Mouse (Mus musculus): Measurements from ENCODE around the gene Lmx1a. TPM values are rescaled to one million over a fixed set of nuclear protein-coding genes. Genes with fewer than 3 reads are reported as not detected.
A peak's percentile ranks its signal among the peaks of the same experiment; 100 is the strongest.

Lmx1a gene
- polyA plus RNA-seq, 1 experiment from 2014 or later, result 11.5 TPM

DNA sequence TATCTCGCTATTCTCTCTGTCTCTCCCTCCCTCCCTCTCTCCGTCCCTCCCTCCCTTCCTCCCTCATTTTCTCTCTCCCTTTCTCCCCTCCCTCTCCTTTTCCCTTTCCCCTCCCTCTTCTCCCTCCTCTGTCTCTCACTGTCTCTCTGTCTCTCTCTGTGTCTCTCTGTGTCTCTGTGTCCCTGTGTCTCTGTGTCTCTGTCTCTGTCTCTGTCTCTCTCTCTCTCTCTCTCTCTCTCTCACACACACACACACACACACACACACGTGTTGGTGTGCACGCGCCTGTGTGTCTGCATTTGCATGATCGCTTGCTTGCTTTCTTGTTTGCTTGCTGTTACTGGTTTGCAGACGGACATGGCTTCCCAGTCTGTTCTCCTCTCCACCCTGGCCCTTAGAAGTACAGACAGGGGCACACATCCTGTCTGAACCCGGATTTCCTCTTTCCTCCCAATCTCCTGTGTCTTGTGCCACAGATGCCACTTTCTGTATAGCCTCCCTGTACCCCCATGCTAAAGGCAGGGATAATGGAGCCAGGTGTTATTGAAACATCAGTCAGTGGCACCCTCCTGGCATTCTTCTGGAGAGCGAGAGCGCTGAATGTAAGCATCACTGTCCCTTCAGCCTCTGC lies 114.4 kb downstream of the Lmx1a start:
- Histone ChIP-seq H3K4me1 (replicated peaks) (peaks cover 48% of the 10 kb centered on the region), H3K27me3 (ENCODE audit: insufficient read depth, poor library complexity, severe bottlenecking) (peaks cover 49% of the 10 kb centered on the region), H3K36me3 (no peaks in the 10 kb centered on the region), H3K4me3 (peak overlapping the region; percentile 62), H3K27ac (peak overlapping the region; percentile 87), H3K9me3 (no peaks in the 10 kb centered on the region)
- no peak for DNase-seq (ENCODE audit: low spot score)
- 10% methylated on average over 10 of the region's 10 CpGs for WGBS

DNA sequence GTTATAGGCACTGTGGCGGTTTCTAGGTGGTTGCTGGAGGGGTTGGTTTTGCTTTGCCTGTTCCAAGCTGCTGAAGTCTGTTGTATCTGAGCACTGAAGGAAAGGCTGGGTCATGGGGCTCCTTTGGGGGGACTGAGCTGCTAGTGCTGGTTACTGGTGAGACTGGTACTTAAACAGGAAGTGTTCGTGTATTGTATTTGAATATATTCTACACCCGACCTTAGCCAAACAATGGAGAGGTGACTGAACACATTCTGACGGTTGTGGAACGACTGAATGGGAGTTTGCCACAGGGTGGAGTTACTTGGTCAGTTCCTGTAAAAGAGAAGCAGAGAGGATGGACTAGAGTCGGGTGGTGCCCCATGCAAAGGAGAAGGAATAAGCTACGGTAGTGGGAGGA lies 115.8 kb downstream of the Lmx1a start:
- no peak for DNase-seq (ENCODE audit: low spot score)
- Histone ChIP-seq H3K4me1 (replicated peaks) (peaks cover 48% of the 10 kb centered on the region), H3K27ac (no peak overlapping the region), H3K4me3 (no peak overlapping the region), H3K9me3 (no peaks in the 10 kb centered on the region), H3K27me3 (ENCODE audit: insufficient read depth, poor library complexity, severe bottlenecking) (peaks cover 48% of the 10 kb centered on the region), H3K36me3 (no peaks in the 10 kb centered on the region)
- 61% methylated on average over 7 of the region's 7 CpGs for WGBS

DNA sequence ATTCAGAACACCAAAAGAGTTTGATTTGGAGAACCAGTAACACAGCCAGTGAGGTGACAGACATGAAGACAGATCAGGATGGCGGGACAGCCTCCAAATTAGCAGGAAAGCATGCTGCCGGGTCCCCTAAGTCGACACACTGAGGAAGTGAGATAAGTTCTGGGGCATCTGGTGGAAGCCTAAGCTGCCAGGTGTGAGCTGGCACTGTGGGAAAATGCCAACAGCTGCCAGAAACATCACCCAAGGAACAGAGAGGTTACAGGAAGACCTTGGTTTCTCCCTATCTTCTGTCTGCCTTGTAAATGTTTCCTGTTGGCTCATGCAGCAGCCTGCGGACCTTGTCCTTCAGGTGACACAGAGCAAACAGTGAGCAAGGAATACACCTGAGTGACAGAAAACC lies 122.1 kb downstream of the Lmx1a start:
- Histone ChIP-seq H3K9me3 (no peaks in the 10 kb centered on the region), H3K4me3 (no peak overlapping the region), H3K27me3 (ENCODE audit: insufficient read depth, poor library complexity, severe bottlenecking) (no peaks in the 10 kb centered on the region), H3K4me1 (replicated peaks) (peaks cover 13% of the 10 kb centered on the region), H3K36me3 (no peaks in the 10 kb centered on the region), H3K27ac (no peak overlapping the region)
- no peak for DNase-seq (ENCODE audit: low spot score)
- WGBS, result 86% methylated on average over 4 of the region's 4 CpGs

DNA sequence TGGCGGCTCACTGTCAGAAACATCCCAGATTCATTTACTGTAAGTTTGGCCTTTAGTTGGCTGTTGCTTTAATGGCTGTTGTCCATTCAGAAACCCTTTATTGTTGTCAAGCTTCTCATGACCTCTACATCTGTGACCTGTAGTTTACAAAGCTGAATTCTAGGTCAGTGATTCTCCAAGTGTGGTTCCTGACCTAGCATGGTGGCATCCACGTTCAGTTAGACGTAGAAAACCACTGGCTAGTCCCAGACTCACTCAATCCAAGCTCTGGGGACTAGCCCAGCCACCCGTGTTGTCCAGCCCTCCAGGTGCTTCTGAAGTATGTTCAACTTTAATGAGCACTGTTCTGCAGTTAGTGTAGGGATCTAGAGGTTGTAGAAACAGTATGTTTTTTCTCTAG lies 126.1 kb downstream of the Lmx1a start:
- H3K9me3 ChIP-seq, result no peaks in the 10 kb centered on the region
- H3K27ac ChIP-seq, result no peak overlapping the region
- no peaks in the 10 kb centered on the region for H3K27me3 ChIP-seq (ENCODE audit: insufficient read depth, poor library complexity, severe bottlenecking)
- 79% methylated on average over 4 of the region's 4 CpGs for WGBS
- peaks cover 16% of the 10 kb centered on the region for H3K4me1 ChIP-seq (replicated peaks)
- no peaks in the 10 kb centered on the region for H3K36me3 ChIP-seq
- H3K4me3 ChIP-seq, result no peak overlapping the region
- no peak for DNase-seq (ENCODE audit: low spot score)

DNA sequence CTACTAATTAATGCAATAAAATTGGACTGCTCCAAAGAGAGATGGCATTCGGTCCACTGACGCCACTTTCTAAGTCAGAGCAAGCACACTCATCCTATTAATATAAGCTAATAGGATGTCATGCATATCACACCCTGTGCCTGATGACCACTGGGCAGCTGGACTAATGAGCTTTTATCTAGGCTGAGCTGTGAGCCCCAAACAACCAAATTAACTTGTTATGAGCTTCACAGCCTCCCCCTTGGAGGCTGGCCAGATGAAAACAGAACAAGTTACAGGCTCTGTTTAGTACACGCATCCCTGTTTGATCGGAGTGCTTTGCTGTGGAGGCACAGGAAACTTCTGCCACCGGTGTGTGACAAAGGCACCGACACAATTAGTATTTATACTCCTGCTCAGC lies 128.0 kb downstream of the Lmx1a start:
- 71% methylated on average over 6 of the region's 6 CpGs for WGBS
- no peaks in the 10 kb centered on the region for H3K9me3 ChIP-seq
- H3K4me1 ChIP-seq (replicated peaks), result peaks cover 19% of the 10 kb centered on the region
- H3K36me3 ChIP-seq, result no peaks in the 10 kb centered on the region
- no peak overlapping the region for H3K4me3 ChIP-seq
- no peak for DNase-seq (ENCODE audit: low spot score)
- H3K27ac ChIP-seq, result no peak overlapping the region
- H3K27me3 ChIP-seq (ENCODE audit: insufficient read depth, poor library complexity, severe bottlenecking), result no peaks in the 10 kb centered on the region

DNA sequence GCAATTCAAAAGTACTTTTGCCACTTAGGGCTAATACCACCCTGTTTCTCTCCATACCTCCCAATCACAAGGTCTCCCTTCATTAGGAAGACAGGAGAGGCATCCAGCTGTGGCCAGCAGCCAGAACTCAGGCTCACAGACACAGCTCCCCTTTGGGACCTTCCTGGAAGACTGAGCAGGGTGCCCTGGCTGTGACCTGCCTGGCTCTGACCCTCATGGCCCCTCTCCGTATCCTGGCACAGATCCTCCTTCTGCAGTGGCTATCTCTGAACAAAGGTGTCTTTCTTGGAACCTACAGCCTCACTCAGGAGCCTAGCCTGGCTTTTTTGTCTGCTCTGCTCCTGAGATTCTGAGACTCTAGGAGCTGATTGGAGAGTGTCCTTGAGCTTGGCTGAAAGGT lies 128.6 kb downstream of the Lmx1a start:
- Histone ChIP-seq H3K27me3 (ENCODE audit: insufficient read depth, poor library complexity, severe bottlenecking) (no peaks in the 10 kb centered on the region), H3K36me3 (no peaks in the 10 kb centered on the region), H3K4me3 (no peak overlapping the region), H3K9me3 (no peaks in the 10 kb centered on the region), H3K27ac (0 out of 2 replicates have a peak overlapping the region, but pooled peaks have one; percentile 41), H3K4me1 (replicated peaks) (peaks cover 20% of the 10 kb centered on the region)
- DNase-seq (ENCODE audit: low spot score), result no peak
- WGBS, result 12% methylated on average over 1 of the region's 1 CpGs

DNA sequence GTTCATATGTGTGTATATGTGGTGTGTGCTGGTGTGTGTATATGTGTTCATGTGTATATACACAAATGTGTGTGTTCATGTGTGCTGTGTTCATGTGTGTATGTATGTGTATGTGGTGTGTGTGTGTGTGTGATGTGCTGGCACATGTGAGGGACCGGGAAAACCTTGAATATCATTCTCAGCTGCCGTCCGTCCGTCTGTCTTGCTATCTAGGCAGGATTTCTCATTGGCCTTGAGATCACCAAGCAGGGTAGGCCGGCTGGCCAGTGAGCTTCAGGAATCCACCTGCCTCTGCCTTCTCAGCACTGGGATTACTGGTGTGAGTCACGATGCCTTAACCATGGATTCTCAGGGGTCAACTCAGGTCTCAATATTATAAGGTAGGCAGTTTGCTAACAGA lies 131.0 kb downstream of the Lmx1a start:
- no peaks in the 10 kb centered on the region for H3K9me3 ChIP-seq
- H3K4me1 ChIP-seq (replicated peaks), result peaks cover 23% of the 10 kb centered on the region
- no peak for DNase-seq (ENCODE audit: low spot score)
- no peak overlapping the region for H3K27ac ChIP-seq
- no peaks in the 10 kb centered on the region for H3K36me3 ChIP-seq
- no peak overlapping the region for H3K4me3 ChIP-seq
- H3K27me3 ChIP-seq (ENCODE audit: insufficient read depth, poor library complexity, severe bottlenecking), result no peaks in the 10 kb centered on the region
- 92% methylated on average over 6 of the region's 6 CpGs for WGBS

DNA sequence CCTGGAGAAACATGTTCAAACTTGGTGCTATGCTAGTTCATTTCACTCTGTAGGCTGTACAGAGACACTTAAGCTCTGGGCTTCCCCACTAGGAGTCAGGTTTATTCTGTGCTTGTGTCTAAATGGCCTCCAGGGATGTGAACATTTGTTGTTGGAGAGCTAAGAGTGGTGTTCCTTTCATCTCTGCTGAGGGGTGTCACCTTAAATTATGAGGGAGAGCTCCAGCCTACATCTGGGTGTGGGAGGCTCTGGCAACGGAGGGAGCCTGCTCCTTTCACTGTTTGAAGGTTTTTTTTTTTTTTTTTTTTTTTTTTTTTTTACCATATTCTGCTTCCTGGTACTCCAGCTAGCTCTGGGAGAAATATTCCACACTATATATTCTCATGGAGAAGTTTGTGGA lies 132.1 kb downstream of the Lmx1a start:
- no peak for DNase-seq (ENCODE audit: low spot score)
- WGBS, result 67% methylated on average over 1 of the region's 1 CpGs
- Histone ChIP-seq H3K27me3 (ENCODE audit: insufficient read depth, poor library complexity, severe bottlenecking) (no peaks in the 10 kb centered on the region), H3K4me1 (replicated peaks) (peaks cover 23% of the 10 kb centered on the region), H3K36me3 (no peaks in the 10 kb centered on the region), H3K4me3 (no peak overlapping the region), H3K9me3 (no peaks in the 10 kb centered on the region), H3K27ac (no peak overlapping the region)

DNA sequence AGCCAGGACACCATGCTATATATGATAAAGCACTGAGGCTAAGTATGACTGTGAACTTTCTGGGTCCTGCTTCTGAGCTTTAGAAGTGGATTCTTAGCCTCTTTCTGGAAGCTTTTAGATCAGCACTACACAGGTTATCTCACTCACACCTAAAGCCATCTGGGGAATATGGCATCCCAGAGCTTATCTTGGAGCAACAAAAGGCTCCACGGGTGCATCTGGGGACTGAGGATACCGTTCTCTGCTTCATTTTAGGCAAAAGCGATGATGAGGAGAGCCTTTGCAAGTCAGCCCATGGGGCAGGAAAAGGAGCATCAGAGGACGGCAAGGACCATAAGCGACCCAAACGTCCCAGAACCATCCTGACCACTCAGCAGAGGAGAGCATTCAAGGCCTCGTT lies 141.3 kb downstream of the Lmx1a start:
- Histone ChIP-seq H3K27ac (no peak overlapping the region), H3K36me3 (no peaks in the 10 kb centered on the region), H3K4me3 (no peak overlapping the region), H3K9me3 (no peaks in the 10 kb centered on the region), H3K27me3 (ENCODE audit: insufficient read depth, poor library complexity, severe bottlenecking) (no peaks in the 10 kb centered on the region), H3K4me1 (replicated peaks) (no peaks in the 10 kb centered on the region)
- no peak for DNase-seq (ENCODE audit: low spot score)
- 87% methylated on average over 7 of the region's 7 CpGs for WGBS

DNA sequence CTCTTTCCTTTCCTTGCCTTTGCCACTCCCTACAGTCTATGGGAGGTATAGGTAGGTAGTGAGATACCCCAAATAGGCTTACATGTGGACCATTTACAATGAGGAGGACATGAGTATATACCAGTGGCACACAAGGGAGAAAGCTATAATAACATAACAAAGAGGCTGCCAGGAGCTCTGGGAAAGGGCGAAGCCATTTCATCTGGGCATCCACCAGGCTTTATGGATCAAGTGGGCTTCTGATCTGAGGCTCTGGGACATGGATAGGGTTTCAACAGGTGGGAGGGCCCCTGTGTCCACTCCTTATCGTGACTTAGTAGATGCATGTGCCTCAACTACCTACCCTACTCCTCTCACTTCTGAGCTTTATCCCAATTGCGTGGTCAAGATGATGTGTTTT lies 142.6 kb downstream of the Lmx1a start:
- H3K27me3 ChIP-seq (ENCODE audit: insufficient read depth, poor library complexity, severe bottlenecking), result no peaks in the 10 kb centered on the region
- H3K9me3 ChIP-seq, result no peaks in the 10 kb centered on the region
- no peak overlapping the region for H3K4me3 ChIP-seq
- H3K36me3 ChIP-seq, result no peaks in the 10 kb centered on the region
- no peaks in the 10 kb centered on the region for H3K4me1 ChIP-seq (replicated peaks)
- DNase-seq (ENCODE audit: low spot score), result no peak
- H3K27ac ChIP-seq, result no peak overlapping the region
- 85% methylated on average over 3 of the region's 3 CpGs for WGBS

DNA sequence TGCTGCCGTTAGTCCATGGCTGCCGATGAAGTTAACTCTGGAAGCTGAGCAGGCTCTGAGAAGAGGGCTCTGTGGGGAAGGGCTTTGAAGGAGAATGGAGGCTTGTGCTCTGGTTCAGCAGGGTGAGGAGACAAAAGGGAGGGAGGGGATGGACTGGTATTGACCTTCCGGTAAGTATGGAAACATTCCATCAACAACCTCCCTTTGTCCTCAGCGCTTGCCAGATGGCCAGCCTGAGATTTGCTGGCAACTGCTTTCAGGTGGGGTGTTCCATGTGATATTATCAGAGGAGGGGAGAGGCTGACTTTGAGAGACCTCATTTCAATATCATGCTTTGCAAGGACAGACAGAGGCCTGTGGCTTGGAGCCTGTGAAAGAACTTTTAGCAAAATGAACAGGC lies 165.8 kb downstream of the Lmx1a start:
- WGBS, result 49% methylated on average over 4 of the region's 4 CpGs
- Histone ChIP-seq H3K4me3 (no peak overlapping the region), H3K9me3 (no peaks in the 10 kb centered on the region), H3K36me3 (no peaks in the 10 kb centered on the region), H3K27ac (no peak overlapping the region), H3K4me1 (replicated peaks) (peaks cover 5% of the 10 kb centered on the region), H3K27me3 (ENCODE audit: insufficient read depth, poor library complexity, severe bottlenecking) (no peaks in the 10 kb centered on the region)
- peak; percentile 24 for DNase-seq (ENCODE audit: low spot score)

DNA sequence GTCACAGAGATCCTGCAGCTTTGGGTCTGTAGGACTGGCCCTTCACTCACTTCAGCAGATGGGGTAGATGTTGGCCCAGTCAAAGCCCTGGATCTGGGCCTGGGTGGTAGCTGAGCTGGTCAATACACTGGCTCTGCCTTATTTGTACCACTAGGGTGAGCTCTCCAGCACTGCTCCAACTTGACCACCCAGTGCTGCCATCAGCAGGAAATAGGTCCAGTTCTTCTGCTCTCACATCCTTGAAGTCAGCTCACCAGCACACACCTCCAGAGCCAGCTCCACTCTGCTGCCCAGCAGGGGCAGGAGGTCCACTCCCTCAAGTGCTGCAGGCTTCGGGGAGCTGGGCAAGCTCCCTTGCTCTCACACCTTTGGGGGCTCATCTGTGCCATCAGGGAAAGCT lies 183.0 kb downstream of the Lmx1a start:
- no peaks in the 10 kb centered on the region for H3K9me3 ChIP-seq
- peak overlapping the region; percentile 12; the same call in 1 of the 2 replicates for H3K27ac ChIP-seq
- 70% methylated on average over 1 of the region's 1 CpGs for WGBS
- H3K36me3 ChIP-seq, result no peaks in the 10 kb centered on the region
- DNase-seq (ENCODE audit: low spot score), result no peak
- H3K4me1 ChIP-seq (replicated peaks), result peaks cover 9% of the 10 kb centered on the region
- no peaks in the 10 kb centered on the region for H3K27me3 ChIP-seq (ENCODE audit: insufficient read depth, poor library complexity, severe bottlenecking)
- H3K4me3 ChIP-seq, result no peak overlapping the region

DNA sequence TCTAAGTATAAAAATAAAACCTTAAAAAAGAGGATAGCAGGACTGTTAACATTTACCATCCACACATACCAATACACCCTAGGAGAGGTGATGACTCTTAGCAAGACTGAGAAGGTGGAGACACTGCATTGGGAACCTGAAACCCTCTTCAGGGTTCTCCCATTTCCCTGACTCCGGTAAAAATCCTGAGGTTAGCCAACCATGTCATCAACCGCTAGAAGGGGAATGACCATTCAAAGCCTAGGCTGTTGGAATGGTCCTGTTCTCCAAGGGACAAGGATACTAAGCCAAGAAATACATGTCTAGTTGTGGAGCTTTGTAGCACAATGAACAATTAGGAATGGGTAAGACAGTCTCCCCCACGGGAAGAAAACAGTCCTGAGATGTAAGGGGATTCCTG lies 185.1 kb downstream of the Lmx1a start:
- H3K4me3 ChIP-seq, result no peak overlapping the region
- WGBS, result 68% methylated on average over 3 of the region's 3 CpGs
- peaks cover 17% of the 10 kb centered on the region for H3K4me1 ChIP-seq (replicated peaks)
- no peak overlapping the region for H3K27ac ChIP-seq
- no peaks in the 10 kb centered on the region for H3K9me3 ChIP-seq
- DNase-seq (ENCODE audit: low spot score), result no peak
- H3K36me3 ChIP-seq, result no peaks in the 10 kb centered on the region
- no peaks in the 10 kb centered on the region for H3K27me3 ChIP-seq (ENCODE audit: insufficient read depth, poor library complexity, severe bottlenecking)

DNA sequence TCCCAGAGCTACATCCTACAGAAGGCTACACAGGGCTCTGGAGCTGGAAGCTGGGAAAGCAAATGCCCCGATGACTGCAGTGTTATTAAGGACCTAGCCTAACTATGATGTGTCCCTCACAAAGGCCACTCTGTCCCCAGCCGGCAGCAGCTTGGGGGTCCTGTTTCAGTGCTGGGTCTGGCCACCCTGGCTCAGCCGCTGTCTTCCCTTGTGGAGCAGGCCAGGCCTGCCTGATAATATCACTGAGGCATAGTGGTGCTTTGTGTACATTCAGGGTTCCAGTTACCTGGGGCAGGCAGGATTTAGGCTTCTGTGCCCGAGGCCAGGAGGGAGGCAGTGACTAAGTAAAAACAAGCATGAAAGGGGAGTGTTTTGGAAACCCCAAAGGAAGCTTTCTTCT lies 188.9 kb downstream of the Lmx1a start:
- Histone ChIP-seq H3K4me3 (no peak overlapping the region), H3K36me3 (no peaks in the 10 kb centered on the region), H3K4me1 (replicated peaks) (peaks cover 17% of the 10 kb centered on the region), H3K9me3 (no peaks in the 10 kb centered on the region), H3K27me3 (ENCODE audit: insufficient read depth, poor library complexity, severe bottlenecking) (no peaks in the 10 kb centered on the region), H3K27ac (no peak overlapping the region)
- DNase-seq (ENCODE audit: low spot score), result no peak
- WGBS, result 69% methylated on average over 4 of the region's 4 CpGs
